Comparison of ENCODE assay signal across 31 mouse cellular contexts in the genomic region with DNA sequence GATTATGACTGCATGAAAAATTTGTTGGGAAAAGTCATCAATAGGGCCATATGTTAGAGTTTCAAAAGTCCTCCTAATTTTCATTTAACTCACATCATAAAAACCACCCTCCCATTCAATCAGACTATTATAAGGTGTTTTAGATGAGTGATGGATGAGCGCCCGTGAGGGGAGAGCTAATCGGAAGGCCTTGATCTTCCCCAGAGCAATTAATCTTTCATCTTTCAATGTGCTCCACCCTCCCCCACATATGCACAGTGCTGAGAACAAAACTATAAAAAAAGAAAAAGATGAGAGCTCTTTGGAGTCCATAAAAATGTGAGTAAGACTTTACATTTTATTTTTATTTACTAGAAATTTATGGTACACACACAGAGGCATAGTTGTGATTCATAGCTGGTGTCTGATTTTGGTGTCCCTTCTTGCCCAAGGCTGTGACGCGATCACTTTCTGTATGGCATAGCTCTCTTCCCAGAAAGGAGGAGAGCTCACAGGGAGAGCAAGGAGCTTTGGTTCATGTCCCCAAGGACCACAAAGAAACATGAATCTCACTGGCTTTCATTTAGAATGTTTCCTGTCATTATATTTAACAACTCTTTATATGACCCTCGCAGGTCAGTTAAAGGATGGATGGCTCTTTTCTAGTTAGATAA.
A peak's percentile ranks its signal among the peaks of the same experiment; 100 is the strongest.
DNase-seq lines count a peak whose midpoint lies in the region; ATAC-seq and TF ChIP-seq lines count a peak whose summit lies in the region.
"Had no signal": no experiment of that assay in that cellular context is flagged by ENCODE, and none has a peak within 500 bp of the region (broad histone marks: within the 10 kb centered on the region; RNA-seq: fewer than 3 reads in every experiment).

No protein-coding gene starts in this region.

- no peaks in the 10 kb centered on the region for H3K9me3 ChIP-seq in midbrain, embryonic 13.5 days
- no peaks in the 10 kb centered on the region for H3K9me3 ChIP-seq in midbrain, postnatal 0 days (ENCODE audit: low read length)
- H3K9me3 ChIP-seq in neural tube, embryonic 15.5 days (replicated peaks): no peaks in the 10 kb centered on the region
- H3K9me3 ChIP-seq: embryonic facial prominence, embryonic 12.5 days; heart, embryonic 10.5 days; limb, embryonic 12.5 days; liver, embryonic 15.5 days; midbrain, embryonic 12.5 days had no signal

- 67% methylated on average over 6 of the region's 6 CpGs for WGBS in midbrain, embryonic 13.5 days
- 66% methylated on average over 6 of the region's 6 CpGs for WGBS in midbrain, postnatal 0 days
- whole genome bisulfite sequencing in neural tube, embryonic 15.5 days: 49% methylated on average over 6 of the region's 6 CpGs

- no peaks in the 10 kb centered on the region for H3K27me3 ChIP-seq in midbrain, embryonic 13.5 days
- no peaks in the 10 kb centered on the region for H3K27me3 ChIP-seq in midbrain, postnatal 0 days (ENCODE audit: insufficient read depth, low read length)
- H3K27me3 ChIP-seq in neural tube, embryonic 15.5 days (replicated peaks): no peaks in the 10 kb centered on the region
- H3K27me3 ChIP-seq: embryonic facial prominence, embryonic 12.5 days; limb, embryonic 12.5 days; liver, embryonic 15.5 days; midbrain, embryonic 12.5 days had no signal

- ATAC-seq in midbrain, embryonic 13.5 days: 0 out of 2 replicates have a peak, but pooled peaks have one; percentile 48
- no peak for ATAC-seq in midbrain, postnatal 0 days (ENCODE audit: low FRiP score)
- 0 out of 2 replicates have a peak, but pooled peaks have one; percentile 31 for ATAC-seq in neural tube, embryonic 15.5 days (ENCODE audit: low FRiP score)
- ATAC-seq: forebrain, embryonic 14.5 days; inflammation-experienced regulatory T-cells, adult 6 months; Patski had no signal

- no peaks in the 10 kb centered on the region for H3K36me3 ChIP-seq in midbrain, embryonic 13.5 days
- H3K36me3 ChIP-seq in midbrain, postnatal 0 days (ENCODE audit: insufficient read depth, low read length): no peaks in the 10 kb centered on the region
- H3K36me3 ChIP-seq in neural tube, embryonic 15.5 days: no peaks in the 10 kb centered on the region
- H3K36me3 ChIP-seq: embryonic facial prominence, embryonic 12.5 days; heart, embryonic 10.5 days; limb, embryonic 12.5 days; liver, embryonic 15.5 days; midbrain, embryonic 12.5 days had no signal

- peaks cover 7% of the 10 kb centered on the region; the same call in 1 of the 2 replicates for H3K4me1 ChIP-seq in midbrain, embryonic 13.5 days (replicated peaks)
- H3K4me1 ChIP-seq in midbrain, postnatal 0 days (ENCODE audit: insufficient read depth, low read length): no peaks in the 10 kb centered on the region
- no peaks in the 10 kb centered on the region for H3K4me1 ChIP-seq in neural tube, embryonic 15.5 days
- H3K4me1 ChIP-seq: embryonic facial prominence, embryonic 12.5 days; heart, embryonic 10.5 days; limb, embryonic 12.5 days; liver, embryonic 15.5 days; midbrain, embryonic 12.5 days had no signal

- no peak overlapping the region for H3K27ac ChIP-seq in midbrain, embryonic 13.5 days
- H3K27ac ChIP-seq in midbrain, postnatal 0 days (ENCODE audit: low read depth, low read length): no peak overlapping the region
- no peak overlapping the region for H3K27ac ChIP-seq in neural tube, embryonic 15.5 days (replicated peaks)
- H3K27ac ChIP-seq: embryonic facial prominence, embryonic 12.5 days; heart, embryonic 10.5 days; layer of hippocampus, adult 2 months; left cerebral cortex, adult 2 months; limb, embryonic 12.5 days; liver, embryonic 15.5 days; midbrain, embryonic 12.5 days; stomach, postnatal 0 days had no signal

- peak; percentile 21 for DNase-seq in embryo, embryonic 11 days
- DNase-seq in embryo, embryonic 9.5 days (ENCODE audit: extremely low spot score): no peak
- DNase-seq in midbrain, postnatal 0 days (ENCODE audit: low spot score): no peak
- peak; percentile 38 for DNase-seq in mesoderm, embryonic 11.5 days (ENCODE audit: low read depth, low spot score)
- no peak for DNase-seq in thymus, postnatal 14 days
- DNase-seq: adrenal gland, postnatal 25 days; cerebellum, adult 18-20 months; cerebellum, postnatal 10 days; gastrocnemius, postnatal 14 days; heart, adult 11 months; kidney, adult 11 months; kidney, postnatal 36 days; lung, embryonic 14.5 days; lung, postnatal 14 days; right cerebral cortex, postnatal 4 days; thymus, adult 18-20 months; thymus, postnatal 36 days had no signal

- TF ChIP-seq CTCF in midbrain, postnatal 0 days (IDR thresholded peaks at IDR 0.05): no peak

- H3K4me3 ChIP-seq in midbrain, embryonic 13.5 days (replicated peaks): no peak overlapping the region
- H3K4me3 ChIP-seq in midbrain, postnatal 0 days (ENCODE audit: low read depth, low read length): no peak overlapping the region
- no peak overlapping the region for H3K4me3 ChIP-seq in neural tube, embryonic 15.5 days (replicated peaks)
- H3K4me3 ChIP-seq: embryonic facial prominence, embryonic 12.5 days; heart, embryonic 10.5 days; layer of hippocampus, adult 2 months; left cerebral cortex, adult 2 months; limb, embryonic 12.5 days; liver, embryonic 15.5 days; midbrain, embryonic 12.5 days; myocyte had no signal

- no peak overlapping the region for H3K9ac ChIP-seq in midbrain, embryonic 13.5 days (replicated peaks)
- H3K9ac ChIP-seq in midbrain, postnatal 0 days (replicated peaks; ENCODE audit: low read length, poor library complexity, severe bottlenecking): no peak overlapping the region
- no peak overlapping the region for H3K9ac ChIP-seq in neural tube, embryonic 15.5 days (replicated peaks)
- H3K9ac ChIP-seq: embryonic facial prominence, embryonic 12.5 days; limb, embryonic 12.5 days; liver, embryonic 15.5 days; lung, embryonic 14.5 days; midbrain, embryonic 12.5 days had no signal

- no peak overlapping the region for H3K4me2 ChIP-seq in midbrain, embryonic 13.5 days (replicated peaks)
- H3K4me2 ChIP-seq in midbrain, postnatal 0 days (ENCODE audit: low read depth, low read length, poor library complexity, severe bottlenecking): no peak overlapping the region
- no peak overlapping the region for H3K4me2 ChIP-seq in neural tube, embryonic 15.5 days
- H3K4me2 ChIP-seq: embryonic facial prominence, embryonic 12.5 days; limb, embryonic 12.5 days; liver, embryonic 15.5 days; lung, embryonic 14.5 days; midbrain, embryonic 12.5 days had no signal

Comparison
In these comparisons a context has a peak if more than half of its experiments do, and no peak if none do; other contexts are left out.
1. DNase-seq: peak in embryo, embryonic 11 days (single experiment) and mesoderm, embryonic 11.5 days (single experiment); none in embryo, embryonic 9.5 days (single experiment), midbrain, postnatal 0 days (single experiment) and thymus, postnatal 14 days (single experiment).